Mouse (Mus musculus) neural tube, embryonic 11.5 days (tissue): ENCODE measurements at regions not wholly inside any gene's neighbourhood (a gene's known extent, or its start where the extent isn't known, plus 50 kb on each side); places are given as distances from the start of the nearest gene placed in this dataset.
"Not testable (repeated sequence)": the region's sequence is repeated elsewhere in the genome, so short reads cannot be mapped to it uniquely, and the experiment has no call there.

Source experiments
- ATAC-seq: fragments of 200-750 bp; cut with Nextera tagmentation; 2 replicates; pipeline ENCODE4 v1.8.0; 2017; ENCODE audit warnings: moderate number of reproducible peaks, mild to moderate bottlenecking, moderate TSS enrichment, moderate library complexity; ENCODE audit not compliant: insufficient read depth, low FRiP score, low TSS enrichment
- DNase-seq: peaks from one replicate; pipeline ENCODE4 v3.0.0-alpha.2; 2015; ENCODE audit warnings: low spot score
- H3K27ac ChIP-seq: fragments of 300-500 bp; sonication (generic); 2 replicates; pipeline ENCODE4 v1.5.1; 2014; ENCODE audit warnings: low read depth, mild to moderate bottlenecking, low read length
- H3K27me3 ChIP-seq: fragments of 300-500 bp; sonication (generic); 2 replicates; pipeline ENCODE4 v1.6.1; 2014; ENCODE audit warnings: mild to moderate bottlenecking, low read length, mixed read lengths; ENCODE audit not compliant: control insufficient read depth, insufficient read depth
- H3K36me3 ChIP-seq: fragments of 300-500 bp; sonication (generic); 2 replicates; pipeline ENCODE4 v1.6.1; 2014; ENCODE audit warnings: mild to moderate bottlenecking, low read length, moderate library complexity, mixed read lengths; ENCODE audit not compliant: control insufficient read depth, insufficient read depth
- H3K4me1 ChIP-seq: fragments of 300-500 bp; sonication (generic); 2 replicates; pipeline ENCODE4 v1.6.1; 2014; ENCODE audit warnings: low read length, mixed read lengths; ENCODE audit not compliant: control insufficient read depth, insufficient read depth
- H3K4me2 ChIP-seq: fragments of 300-500 bp; sonication (generic); 2 replicates; pipeline ENCODE4 v1.6.1; 2014; ENCODE audit warnings: low read depth, mild to moderate bottlenecking, moderate library complexity
- H3K4me3 ChIP-seq: fragments of 300-500 bp; sonication (generic); 2 replicates; pipeline ENCODE4 v1.5.1; 2014; ENCODE audit warnings: low read depth, low read length
- H3K9ac ChIP-seq: fragments of 300-500 bp; sonication (generic); 2 replicates; pipeline ENCODE4 v1.6.1; 2014; ENCODE audit warnings: mild to moderate bottlenecking, low read length
- H3K9me3 ChIP-seq: fragments of 300-500 bp; sonication (generic); 2 replicates; pipeline ENCODE4 v1.6.1; 2016; ENCODE audit warnings: low read length; ENCODE audit not compliant: control insufficient read depth
- WGBS: fragments of 180-500 bp; shearing (Covaris S2); extraction: QIAGEN DNeasy Blood & Tissue Kit; methylation state at CpG from one replicate; pipeline ENCODE4 v1.1.7; 2014; 5-methylcytosine and 5-hydroxymethylcytosine counted together

- Histone ChIP-seq H3K4me1 (no peaks in the 10 kb centered on the region), H3K27me3 (no peaks in the 10 kb centered on the region), H3K27ac (no peak overlapping the region), H3K4me2 (no peak overlapping the region), H3K4me3 (no peak overlapping the region), H3K9me3 (no peaks in the 10 kb centered on the region), H3K36me3 (no peaks in the 10 kb centered on the region), H3K9ac (no peak overlapping the region)
- 88% methylated on average over 1 of the region's 1 CpGs for WGBS
- no peak for ATAC-seq
- DNase-seq, result no peak
These were observed 253.8 kb downstream of the Gm8797 start for GRCm38 (mm10) chr3:6004423-6004822.

DNA sequence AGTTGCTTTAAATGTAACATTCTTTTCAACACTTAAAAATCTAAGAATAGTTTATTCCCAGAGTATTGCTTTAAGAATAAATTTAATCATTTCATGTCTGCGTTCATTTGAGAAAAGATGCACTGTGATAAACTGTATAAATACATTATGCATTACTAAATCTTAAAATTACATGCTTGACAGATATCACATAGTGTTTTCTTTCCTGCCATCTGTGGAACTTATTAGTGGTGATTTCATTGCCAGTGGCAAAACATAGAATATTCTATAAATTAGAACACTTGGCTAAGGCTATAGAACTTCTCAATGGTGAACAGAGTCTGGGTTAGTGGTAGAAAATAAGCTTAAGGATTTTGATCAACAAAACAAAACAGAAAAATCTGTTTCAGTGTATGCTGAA is 268.1 kb downstream of the Gm8797 start:
- H3K4me3 ChIP-seq, result no peak overlapping the region
- H3K27ac ChIP-seq, result no peak overlapping the region
- ATAC-seq (no peak), DNase-seq (no peak)
- H3K9me3 ChIP-seq, result no peaks in the 10 kb centered on the region
- H3K4me1 ChIP-seq, result no peaks in the 10 kb centered on the region
- no peak overlapping the region for H3K9ac ChIP-seq
- WGBS, result 84% methylated on average over 1 of the region's 1 CpGs
- H3K36me3 ChIP-seq, result no peaks in the 10 kb centered on the region
- no peak overlapping the region for H3K4me2 ChIP-seq
- H3K27me3 ChIP-seq, result no peaks in the 10 kb centered on the region

GRCm38 (mm10) chr3:6041325-6041724 is 290.7 kb downstream of the Gm8797 start:
- H3K4me2 ChIP-seq, H3K27me3 ChIP-seq, H3K27ac ChIP-seq, DNase-seq, H3K36me3 ChIP-seq, H3K4me3 ChIP-seq, H3K9me3 ChIP-seq, ATAC-seq, H3K4me1 ChIP-seq, H3K9ac ChIP-seq: not testable (repeated sequence)
- 88% methylated on average over 3 of the region's 3 CpGs for WGBS

DNA sequence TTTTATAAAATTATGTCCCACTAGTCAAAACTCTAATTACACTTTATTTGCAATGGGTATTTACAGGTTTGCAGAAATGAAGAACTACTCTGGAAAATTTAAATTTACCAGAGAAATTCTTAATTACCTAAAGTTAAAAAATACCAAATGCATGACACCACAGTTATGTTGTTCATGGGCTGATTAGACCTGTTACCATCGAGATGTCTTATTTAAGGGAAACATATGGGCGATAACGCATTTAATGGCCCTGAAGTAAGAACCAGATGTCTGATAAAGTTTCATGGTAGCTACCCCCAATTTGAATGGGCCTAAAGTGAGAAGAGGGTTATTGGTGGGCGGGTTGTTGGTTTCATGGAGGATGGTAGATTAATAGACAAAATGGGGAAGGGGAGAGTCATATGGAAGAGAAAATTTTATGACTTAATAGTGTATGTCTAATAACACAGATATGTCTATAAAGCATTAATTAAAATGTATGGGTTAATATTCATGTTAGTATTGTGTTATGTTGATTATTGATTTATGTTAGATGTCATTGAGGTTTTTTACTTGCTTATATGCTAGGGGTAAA is 299.0 kb downstream of the Gm8797 start:
- Histone ChIP-seq H3K27ac (no peak overlapping the region), H3K36me3 (no peaks in the 10 kb centered on the region), H3K4me2 (no peak overlapping the region), H3K9me3 (no peaks in the 10 kb centered on the region), H3K4me1 (no peaks in the 10 kb centered on the region), H3K27me3 (no peaks in the 10 kb centered on the region), H3K4me3 (no peak overlapping the region), H3K9ac (no peak overlapping the region)
- 88% methylated on average over 4 of the region's 4 CpGs for WGBS
- DNase-seq (no peak), ATAC-seq (no peak)

- Histone ChIP-seq H3K27ac (no peak overlapping the region), H3K4me1 (no peaks in the 10 kb centered on the region), H3K4me3 (no peak overlapping the region), H3K36me3 (no peaks in the 10 kb centered on the region), H3K27me3 (no peaks in the 10 kb centered on the region), H3K9me3 (no peaks in the 10 kb centered on the region), H3K4me2 (no peak overlapping the region), H3K9ac (no peak overlapping the region)
- DNase-seq (no peak), ATAC-seq (no peak)
- 87% methylated on average over 2 of the region's 2 CpGs for WGBS
These were observed 301.3 kb downstream of the Gm8797 start for GRCm38 (mm10) chr3:6051901-6052300.

DNA sequence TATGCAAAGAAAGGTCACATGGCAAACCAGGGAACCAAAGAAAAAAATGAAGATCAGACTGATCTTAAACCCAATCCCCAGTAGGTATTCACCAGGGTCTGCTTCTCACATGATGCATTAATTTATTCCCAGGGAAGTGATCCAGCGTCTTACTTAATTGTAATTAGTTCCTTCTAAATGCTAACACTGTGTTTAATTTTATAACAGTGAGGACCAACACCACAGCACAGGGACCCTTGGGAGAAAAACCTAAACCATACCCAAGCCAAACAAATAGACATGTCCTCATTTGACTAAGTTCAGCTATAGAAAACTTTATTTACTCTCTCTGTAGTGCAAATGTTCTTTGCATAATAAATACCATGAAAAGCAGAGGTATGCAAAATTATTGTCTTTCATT is 333.2 kb downstream of the Gm8797 start:
- no peak overlapping the region for H3K27ac ChIP-seq
- ATAC-seq, result no peak
- no peak overlapping the region for H3K4me2 ChIP-seq
- H3K4me1 ChIP-seq, result no peaks in the 10 kb centered on the region
- WGBS, result 71% methylated on average over 1 of the region's 1 CpGs
- no peaks in the 10 kb centered on the region for H3K9me3 ChIP-seq
- H3K9ac ChIP-seq, result no peak overlapping the region
- H3K27me3 ChIP-seq, result no peaks in the 10 kb centered on the region
- no peak overlapping the region for H3K4me3 ChIP-seq
- DNase-seq, result no peak
- H3K36me3 ChIP-seq, result no peaks in the 10 kb centered on the region

DNA sequence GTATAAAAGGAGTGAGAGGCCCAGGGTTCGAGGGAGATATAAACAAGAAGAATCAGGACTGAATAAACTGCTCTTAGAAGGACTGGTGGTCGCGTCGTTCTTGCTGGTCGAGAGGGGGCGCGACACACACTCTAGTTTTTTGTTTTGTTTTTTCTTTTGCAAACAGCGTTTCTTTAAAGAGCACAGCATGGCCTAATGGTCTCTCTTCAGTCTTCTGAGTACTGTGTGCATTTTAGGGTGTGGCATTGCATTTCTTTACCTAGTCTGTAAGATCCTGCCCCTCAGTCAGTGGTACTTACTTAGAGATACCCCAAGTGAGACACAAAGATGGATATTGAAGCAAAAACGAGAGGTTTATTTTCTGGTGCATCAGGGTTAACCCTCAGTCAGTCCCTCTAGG is 336.7 kb downstream of the Gm8797 start:
- Histone ChIP-seq H3K27me3 (no peaks in the 10 kb centered on the region), H3K4me2 (no peak overlapping the region), H3K36me3 (no peaks in the 10 kb centered on the region), H3K9ac (no peak overlapping the region), H3K4me3 (no peak overlapping the region), H3K4me1 (no peaks in the 10 kb centered on the region), H3K27ac (no peak overlapping the region), H3K9me3 (no peaks in the 10 kb centered on the region)
- no peak for ATAC-seq
- 72% methylated on average over 9 of the region's 9 CpGs for WGBS
- no peak for DNase-seq

DNA sequence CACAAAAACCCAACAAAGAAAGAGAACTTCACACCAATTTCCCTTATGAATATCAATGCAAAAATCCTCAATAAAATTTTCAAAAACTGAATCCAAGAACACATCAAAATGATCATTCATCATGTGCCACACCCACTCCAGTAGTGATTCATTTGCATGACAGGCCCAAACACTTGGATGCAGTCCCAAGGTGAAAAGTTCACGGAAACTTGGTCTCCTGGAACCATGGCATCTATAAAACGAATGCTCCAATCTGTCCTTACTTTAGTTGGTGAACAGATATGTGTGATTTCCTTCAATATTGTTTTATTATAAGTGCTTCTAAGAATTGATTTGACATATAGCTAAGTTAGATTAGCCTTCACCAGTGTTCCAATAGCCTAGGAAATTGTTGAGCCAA is 343.3 kb downstream of the Gm8797 start:
- no peaks in the 10 kb centered on the region for H3K4me1 ChIP-seq
- H3K27me3 ChIP-seq, result no peaks in the 10 kb centered on the region
- no peaks in the 10 kb centered on the region for H3K36me3 ChIP-seq
- H3K9me3 ChIP-seq, result no peaks in the 10 kb centered on the region
- H3K4me2 ChIP-seq, result no peak overlapping the region
- no peak for ATAC-seq
- no peak overlapping the region for H3K4me3 ChIP-seq
- H3K27ac ChIP-seq, result no peak overlapping the region
- WGBS, result 88% methylated on average over 2 of the region's 2 CpGs
- DNase-seq, result no peak
- H3K9ac ChIP-seq, result no peak overlapping the region

- H3K9ac ChIP-seq, H3K27ac ChIP-seq, H3K27me3 ChIP-seq, H3K4me1 ChIP-seq, DNase-seq, ATAC-seq, H3K36me3 ChIP-seq, H3K9me3 ChIP-seq, H3K4me3 ChIP-seq, H3K4me2 ChIP-seq: not testable (repeated sequence)
These were observed 343.8 kb downstream of the Gm8797 start for GRCm38 (mm10) chr3:6094410-6094809.
